Mouse (Mus musculus): Measurements from ENCODE around the gene Pir. TPM values are rescaled to one million over a fixed set of nuclear protein-coding genes. Genes with fewer than 3 reads are reported as not detected.

The Pir gene
- polyA plus RNA-seq, 1 experiment from 2014 or later, result 2.9 TPM

GRCm38 (mm10) chrX:164280918-164281647, 11.9 kb downstream of the Pir start:
- Histone ChIP-seq H3K27ac (no peak overlapping the region), H3K36me3 (replicated peaks) (no peaks in the 10 kb centered on the region), H3K9me3 (no peaks in the 10 kb centered on the region), H3K9ac (no peak overlapping the region), H3K4me3 (no peak overlapping the region), H3K4me1 (no peaks in the 10 kb centered on the region), H3K27me3 (replicated peaks) (no peaks in the 10 kb centered on the region), H3K4me2 (no peak overlapping the region)
- no peak for ATAC-seq (replicated peaks)
- 75% methylated on average over 7 of the region's 7 CpGs for WGBS

DNA sequence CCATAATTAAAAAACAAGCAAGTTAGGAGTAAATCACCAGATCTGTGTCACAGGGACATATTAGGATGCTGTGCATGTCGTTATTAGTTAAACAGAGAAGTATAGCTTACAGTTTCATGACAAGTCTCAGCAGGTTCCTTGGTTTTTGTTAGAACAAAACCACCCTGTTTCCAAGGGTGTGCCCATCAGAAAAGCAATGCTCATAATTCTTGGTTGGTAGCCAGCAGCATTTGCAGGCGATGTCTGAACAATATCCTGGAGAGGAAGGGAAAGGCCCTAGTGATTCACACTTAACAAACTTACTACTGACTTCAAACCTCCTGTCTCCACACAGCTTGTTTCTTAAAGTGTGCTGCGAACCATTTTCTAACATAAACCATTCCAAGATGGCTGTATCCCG, 14.6 kb downstream of the Pir start:
- WGBS, result 84% methylated on average over 4 of the region's 4 CpGs
- H3K27me3 ChIP-seq (replicated peaks), result no peaks in the 10 kb centered on the region
- no peak overlapping the region for H3K27ac ChIP-seq
- no peak for ATAC-seq (replicated peaks)
- H3K4me3 ChIP-seq, result no peak overlapping the region
- no peak overlapping the region for H3K9ac ChIP-seq
- H3K9me3 ChIP-seq, result no peaks in the 10 kb centered on the region
- H3K4me1 ChIP-seq, result no peaks in the 10 kb centered on the region
- no peak overlapping the region for H3K4me2 ChIP-seq
- no peaks in the 10 kb centered on the region for H3K36me3 ChIP-seq (replicated peaks)

DNA sequence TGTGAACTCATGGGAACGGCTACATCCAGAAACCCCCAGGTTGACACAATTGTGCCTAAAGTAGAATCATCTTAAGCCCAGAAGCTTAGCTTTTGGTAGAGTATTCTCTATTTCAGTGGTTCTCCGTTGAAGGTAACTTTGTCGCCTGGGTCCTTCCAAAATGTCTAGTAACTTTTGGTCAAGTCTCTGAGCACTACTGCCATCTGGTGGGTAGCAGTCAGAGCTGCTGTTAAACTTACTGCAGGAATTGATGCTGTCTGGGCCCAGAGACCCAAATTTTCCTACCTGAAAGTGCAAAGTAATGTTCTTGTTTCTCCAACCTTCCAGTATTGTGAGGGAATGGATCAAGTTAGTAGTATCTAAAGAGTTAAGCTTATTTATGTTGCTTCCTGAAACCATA, 17.9 kb downstream of the Pir start:
- H3K4me2 ChIP-seq, result no peak overlapping the region
- no peaks in the 10 kb centered on the region for H3K4me1 ChIP-seq
- H3K4me3 ChIP-seq, result no peak overlapping the region
- H3K27ac ChIP-seq, result no peak overlapping the region
- no peaks in the 10 kb centered on the region for H3K9me3 ChIP-seq
- no peaks in the 10 kb centered on the region for H3K27me3 ChIP-seq (replicated peaks)
- no peaks in the 10 kb centered on the region for H3K36me3 ChIP-seq (replicated peaks)
- no peak for ATAC-seq (replicated peaks)
- no peak overlapping the region for H3K9ac ChIP-seq
- WGBS, result 67% methylated on average over 3 of the region's 3 CpGs

DNA sequence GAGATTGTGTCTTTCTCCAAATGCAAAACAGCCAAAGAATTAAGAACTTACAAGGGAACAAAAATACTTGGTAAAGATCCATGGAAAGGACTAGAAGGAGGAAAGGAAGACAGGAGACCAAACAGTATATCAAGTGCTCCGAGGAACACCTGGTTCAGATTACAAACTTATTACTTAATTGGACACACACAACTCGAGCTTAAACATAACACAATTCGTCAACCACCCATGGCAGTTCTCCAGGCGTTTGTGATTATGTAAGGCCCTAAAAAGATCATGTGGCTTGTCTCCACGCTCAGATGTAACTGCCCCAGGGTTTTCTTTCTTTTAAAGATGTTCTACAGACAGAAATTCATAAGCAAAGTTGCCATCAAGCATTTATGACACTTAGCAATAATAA, 22.0 kb downstream of the Pir start:
- Histone ChIP-seq H3K9me3 (no peaks in the 10 kb centered on the region), H3K4me3 (no peak overlapping the region), H3K36me3 (replicated peaks) (no peaks in the 10 kb centered on the region), H3K4me2 (no peak overlapping the region), H3K9ac (no peak overlapping the region), H3K27ac (no peak overlapping the region), H3K27me3 (replicated peaks) (no peaks in the 10 kb centered on the region), H3K4me1 (no peaks in the 10 kb centered on the region)
- 70% methylated on average over 5 of the region's 5 CpGs for WGBS
- ATAC-seq (replicated peaks), result no peak

DNA sequence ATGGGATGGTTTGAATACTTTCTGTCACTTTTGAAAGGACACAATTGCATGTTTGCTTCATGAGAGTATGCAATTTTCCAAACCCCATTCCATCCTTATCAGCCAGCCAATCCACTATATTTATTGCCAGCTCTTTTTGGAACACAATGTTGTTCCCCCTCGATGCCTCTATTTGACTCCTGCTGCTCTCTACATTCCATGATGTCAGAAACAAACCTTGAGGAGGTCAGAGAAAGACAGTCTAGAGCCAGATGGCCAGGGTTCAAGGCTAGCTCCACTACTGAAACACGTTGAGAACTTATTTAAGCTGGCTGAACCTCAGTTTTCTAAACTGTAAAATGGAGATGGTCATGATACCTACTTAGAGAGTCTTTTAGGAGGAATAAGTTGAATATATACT, 37.1 kb downstream of the Pir start:
- no peaks in the 10 kb centered on the region for H3K9me3 ChIP-seq
- H3K27ac ChIP-seq, result no peak overlapping the region
- H3K36me3 ChIP-seq (replicated peaks), result no peaks in the 10 kb centered on the region
- no peaks in the 10 kb centered on the region for H3K4me1 ChIP-seq
- no peak for ATAC-seq (replicated peaks)
- H3K27me3 ChIP-seq (replicated peaks), result no peaks in the 10 kb centered on the region; the same call in 1 of the 2 replicates
- no peak overlapping the region for H3K9ac ChIP-seq
- whole genome bisulfite sequencing, result 57% methylated on average over 2 of the region's 2 CpGs
- no peak overlapping the region for H3K4me3 ChIP-seq
- H3K4me2 ChIP-seq, result no peak overlapping the region

GRCm38 (mm10) chrX:164313876-164314275, 44.7 kb downstream of the Pir start:
- no peaks in the 10 kb centered on the region for H3K36me3 ChIP-seq (replicated peaks)
- H3K4me1 ChIP-seq, result no peaks in the 10 kb centered on the region
- H3K4me2 ChIP-seq, result no peak overlapping the region
- H3K27me3 ChIP-seq (replicated peaks), result no peaks in the 10 kb centered on the region
- H3K9ac ChIP-seq, result no peak overlapping the region
- no peaks in the 10 kb centered on the region for H3K9me3 ChIP-seq
- WGBS, result 73% methylated on average over 1 of the region's 1 CpGs
- no peak overlapping the region for H3K27ac ChIP-seq
- no peak overlapping the region for H3K4me3 ChIP-seq
- ATAC-seq (replicated peaks), result no peak

DNA sequence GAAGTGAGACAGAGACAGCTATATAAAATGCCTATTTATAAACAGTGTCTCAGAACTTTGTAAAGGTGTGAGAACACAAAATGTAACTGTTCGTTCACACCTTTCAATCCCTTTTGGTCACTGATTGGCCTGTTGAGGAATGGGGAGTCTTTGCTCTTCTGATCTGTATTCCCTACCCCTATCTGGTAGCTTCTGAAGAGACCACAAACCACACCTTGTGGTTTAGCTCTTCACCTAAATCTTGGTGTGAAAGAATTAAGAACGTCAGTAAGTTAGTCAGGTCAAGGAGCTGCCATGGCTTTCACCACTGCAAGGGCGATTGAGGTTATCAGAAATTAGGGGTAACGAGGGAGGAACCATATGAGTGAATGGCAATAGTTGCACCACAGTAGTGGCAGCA, 49.4 kb downstream of the Pir start:
- ATAC-seq (replicated peaks), result no peak
- Histone ChIP-seq H3K27ac (no peak overlapping the region), H3K9me3 (no peaks in the 10 kb centered on the region), H3K9ac (no peak overlapping the region), H3K4me3 (no peak overlapping the region), H3K4me1 (no peaks in the 10 kb centered on the region), H3K4me2 (no peak overlapping the region), H3K27me3 (replicated peaks) (no peaks in the 10 kb centered on the region), H3K36me3 (replicated peaks) (no peaks in the 10 kb centered on the region)
- 89% methylated on average over 4 of the region's 4 CpGs for WGBS

DNA sequence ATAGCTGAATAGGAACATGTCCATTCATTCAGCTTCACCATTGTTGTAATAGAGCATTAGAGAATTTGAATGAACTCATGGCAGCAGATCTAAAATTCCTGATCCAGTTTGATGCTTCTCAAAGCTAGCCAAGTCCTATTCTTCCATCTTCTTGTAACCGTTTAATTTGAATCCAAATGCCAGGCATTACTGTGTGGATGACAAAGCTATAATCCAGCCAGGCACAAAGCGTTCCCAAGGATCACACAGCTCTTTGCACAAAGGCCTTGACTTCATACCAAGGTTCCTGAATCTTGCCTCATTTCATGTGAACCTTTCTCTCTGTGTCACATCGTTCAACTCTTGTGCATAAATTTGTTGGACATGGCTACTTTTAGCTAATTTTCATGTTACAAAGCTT, 50.9 kb downstream of the Pir start:
- no peak overlapping the region for H3K4me3 ChIP-seq
- H3K4me1 ChIP-seq, result no peaks in the 10 kb centered on the region
- no peak overlapping the region for H3K4me2 ChIP-seq
- no peak for ATAC-seq (replicated peaks)
- no peak overlapping the region for H3K27ac ChIP-seq
- H3K27me3 ChIP-seq (replicated peaks), result no peaks in the 10 kb centered on the region
- no peaks in the 10 kb centered on the region for H3K9me3 ChIP-seq
- H3K36me3 ChIP-seq (replicated peaks), result no peaks in the 10 kb centered on the region
- H3K9ac ChIP-seq, result no peak overlapping the region
- WGBS, result 57% methylated on average over 3 of the region's 3 CpGs

- H3K4me1 ChIP-seq, result no peaks in the 10 kb centered on the region
- no peaks in the 10 kb centered on the region for H3K27me3 ChIP-seq (replicated peaks)
- no peak overlapping the region for H3K27ac ChIP-seq
- no peaks in the 10 kb centered on the region for H3K36me3 ChIP-seq (replicated peaks)
- ATAC-seq (replicated peaks), result no peak
- no peak overlapping the region for H3K9ac ChIP-seq
- WGBS, result 84% methylated on average over 5 of the region's 5 CpGs
- H3K4me2 ChIP-seq, result no peak overlapping the region
- no peaks in the 10 kb centered on the region for H3K9me3 ChIP-seq
- no peak overlapping the region for H3K4me3 ChIP-seq
Measured at GRCm38 (mm10) chrX:164322492-164322891, 53.3 kb downstream of the Pir start.

DNA sequence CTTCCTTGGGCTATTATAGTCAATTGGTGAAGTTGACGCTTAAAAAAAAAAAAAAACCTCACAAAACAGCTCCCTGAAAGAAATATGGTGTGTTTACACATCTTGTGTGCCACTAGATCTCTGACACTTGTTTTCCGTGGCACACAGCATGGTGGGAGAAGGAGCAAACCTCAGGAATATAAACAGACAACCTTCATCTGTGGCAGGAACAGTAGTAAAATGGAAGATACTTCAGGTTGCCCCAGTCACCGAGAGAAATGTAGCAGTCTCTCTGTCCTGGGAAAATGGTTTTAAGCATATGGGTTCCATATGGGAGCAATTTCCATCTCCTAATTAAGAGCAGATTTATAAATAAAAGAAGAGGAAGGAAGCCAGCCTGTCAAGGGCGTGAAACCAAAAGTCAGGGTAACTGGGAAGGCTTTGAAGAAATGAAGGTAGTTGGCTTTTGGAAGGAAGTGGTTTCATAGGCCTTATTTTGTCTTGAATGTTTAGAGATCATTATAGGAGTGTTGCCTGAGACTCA, 54.3 kb downstream of the Pir start:
- no peaks in the 10 kb centered on the region for H3K9me3 ChIP-seq
- no peak overlapping the region for H3K9ac ChIP-seq
- H3K27ac ChIP-seq, result no peak overlapping the region
- no peak for ATAC-seq (replicated peaks)
- no peak overlapping the region for H3K4me3 ChIP-seq
- H3K4me1 ChIP-seq, result no peaks in the 10 kb centered on the region
- no peaks in the 10 kb centered on the region for H3K27me3 ChIP-seq (replicated peaks)
- no peak overlapping the region for H3K4me2 ChIP-seq
- WGBS, result 81% methylated on average over 4 of the region's 4 CpGs
- no peaks in the 10 kb centered on the region for H3K36me3 ChIP-seq (replicated peaks)

DNA sequence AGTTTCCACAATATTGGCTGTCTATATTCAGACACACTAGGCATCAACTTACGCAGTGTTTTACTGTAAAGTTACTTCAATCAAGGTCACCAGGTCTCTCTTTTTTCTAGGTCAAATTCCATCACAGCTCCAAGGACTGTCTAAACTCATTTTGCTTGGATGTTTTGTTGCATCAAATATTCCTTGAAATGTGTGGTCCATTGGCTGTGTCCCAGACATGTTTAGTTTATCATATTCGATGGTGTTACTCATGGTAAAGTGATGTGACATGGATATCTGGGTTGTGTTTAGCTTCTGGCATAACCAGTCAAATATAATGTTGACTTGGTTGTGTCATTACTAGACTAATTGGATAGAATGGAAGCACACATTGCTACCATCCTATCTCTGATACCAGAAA, 61.2 kb downstream of the Pir start:
- no peak for ATAC-seq (replicated peaks)
- WGBS, result 81% methylated on average over 2 of the region's 2 CpGs
- H3K4me2 ChIP-seq, result no peak overlapping the region
- H3K4me3 ChIP-seq, result no peak overlapping the region
- no peak overlapping the region for H3K27ac ChIP-seq
- no peaks in the 10 kb centered on the region for H3K36me3 ChIP-seq (replicated peaks)
- H3K9me3 ChIP-seq, result no peaks in the 10 kb centered on the region
- no peak overlapping the region for H3K9ac ChIP-seq
- no peaks in the 10 kb centered on the region for H3K4me1 ChIP-seq
- H3K27me3 ChIP-seq (replicated peaks), result no peaks in the 10 kb centered on the region

GRCm38 (mm10) chrX:164330766-164331165, 61.6 kb downstream of the Pir start:
- Histone ChIP-seq H3K36me3 (replicated peaks) (no peaks in the 10 kb centered on the region), H3K9ac (no peak overlapping the region), H3K4me2 (no peak overlapping the region), H3K27ac (no peak overlapping the region), H3K27me3 (replicated peaks) (no peaks in the 10 kb centered on the region), H3K9me3 (no peaks in the 10 kb centered on the region), H3K4me1 (no peaks in the 10 kb centered on the region), H3K4me3 (no peak overlapping the region)
- 80% methylated on average over 3 of the region's 3 CpGs for WGBS
- ATAC-seq (replicated peaks), result no peak

DNA sequence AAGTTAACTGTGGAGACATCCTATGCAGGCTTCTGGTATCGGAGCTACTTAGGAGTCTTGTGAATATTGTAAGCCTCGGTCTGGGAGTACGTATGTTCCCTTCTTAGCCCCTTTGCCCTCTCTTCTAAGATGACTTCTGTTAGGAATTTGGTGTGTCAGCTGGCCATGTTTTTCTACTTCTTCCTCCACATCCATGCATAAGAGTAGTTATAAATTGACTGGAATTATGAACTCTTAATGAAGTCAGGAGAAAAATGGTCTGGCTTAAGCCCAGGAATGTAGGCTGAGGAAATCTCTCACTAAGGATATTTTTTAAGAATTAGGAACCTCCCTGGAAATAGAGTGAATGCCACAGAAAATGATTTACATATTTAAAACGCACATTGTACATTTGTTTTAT, 69.4 kb downstream of the Pir start:
- Histone ChIP-seq H3K4me2 (no peak overlapping the region), H3K27ac (no peak overlapping the region), H3K4me3 (no peak overlapping the region), H3K4me1 (no peaks in the 10 kb centered on the region), H3K9ac (no peak overlapping the region), H3K27me3 (replicated peaks) (no peaks in the 10 kb centered on the region), H3K9me3 (no peaks in the 10 kb centered on the region), H3K36me3 (replicated peaks) (no peaks in the 10 kb centered on the region)
- 93% methylated on average over 4 of the region's 4 CpGs for WGBS
- ATAC-seq (replicated peaks), result no peak
